Mouse (Mus musculus) cerebellum, adult 2 months (tissue): ENCODE results near the gene Shank3. TPM values are rescaled to one million over a fixed set of nuclear protein-coding genes. Genes with fewer than 3 reads are reported as not detected.

ENCODE experiments used
- DNase-seq, 2 experiments: peaks; one replicate each; pipeline ENCODE4 v3.0.0; 2021
- H3K27ac ChIP-seq: fragments of 200-500 bp; 2 replicates; pipeline ENCODE4 v1.5.1; 2012; ENCODE audit warnings: low read length, control low read depth, inconsistent platforms; ENCODE audit not compliant: insufficient read depth
- H3K27me3 ChIP-seq: fragments of 200-500 bp; 2 replicates; pipeline ENCODE4 v1.6.1; 2012; ENCODE audit warnings: inconsistent platforms, mild to moderate bottlenecking, low read length, moderate library complexity; ENCODE audit not compliant: control insufficient read depth, insufficient read depth
- H3K4me1 ChIP-seq: fragments of 200-500 bp; 2 replicates; pipeline ENCODE4 v1.6.1; 2011; ENCODE audit warnings: low read length; ENCODE audit not compliant: control insufficient read depth, insufficient read depth
- H3K4me3 ChIP-seq: fragments of 200-500 bp; replicated peaks from 2 replicates; pipeline ENCODE3; 2011; ENCODE audit warnings: mild to moderate bottlenecking, low read depth, low read length, control low read depth; ENCODE audit not compliant: insufficient read depth
- CTCF ChIP-seq: fragments of 200-500 bp; IDR thresholded peaks from 2 replicates; pipeline ENCODE4 v1.5.1; 2011; ENCODE audit warnings: low read depth, mild to moderate bottlenecking, control low read depth, low read length, moderate library complexity, borderline replicate concordance; ENCODE audit not compliant: insufficient read depth
- POLR2A ChIP-seq: fragments of 200-500 bp; IDR thresholded peaks from 2 replicates; pipeline ENCODE4 v1.6.1; 2011; ENCODE audit warnings: low read length, control low read depth, borderline replicate concordance; ENCODE audit not compliant: insufficient read depth
- WGBS: fragments of 180-500 bp; shearing (Covaris S2); methylation state at CpG from one replicate; pipeline ENCODE4 v1.1.7; 2018; 5-methylcytosine and 5-hydroxymethylcytosine counted together
- polyA plus RNA-seq: library from polyadenylated mRNA; depleted of rRNA; stranded (reverse); fragments of >200 nt; gene quantifications from 2 replicates; pipeline ENCODE4 v1.2.3, GENCODE M21; 2012

The Shank3 gene
- polyA plus RNA-seq, 1 experiment = 84.7 TPM

GRCm38 (mm10) chr15:89498049-89498960, 1.1 kb upstream of the Shank3 start:
- H3K4me3 ChIP-seq = peak overlapping the region; percentile 75
- TF ChIP-seq POLR2A = no peak
- H3K4me1 ChIP-seq = peaks cover 7% of the 10 kb centered on the region; the same call in 1 of the 2 replicates
- H3K27ac ChIP-seq = no peak overlapping the region; the same call in 1 of the 2 replicates
- peak; percentile 66 for DNase-seq
- 8% methylated on average over 41 of the region's 41 CpGs for WGBS
- no peaks in the 10 kb centered on the region for H3K27me3 ChIP-seq

- no peak overlapping the region for H3K27ac ChIP-seq
- DNase-seq = peak in 1 of 2 experiments; percentile 58
- no peak for TF ChIP-seq CTCF
- peaks cover 7% of the 10 kb centered on the region; the same call in 1 of the 2 replicates for H3K4me1 ChIP-seq
- no peaks in the 10 kb centered on the region for H3K27me3 ChIP-seq
- peak overlapping the region; percentile 63 for H3K4me3 ChIP-seq
- WGBS = 1% methylated on average over 54 of the region's 60 CpGs
Measured at GRCm38 (mm10) chr15:89499784-89500220, 379 bp downstream of the Shank3 start.

- Histone ChIP-seq H3K4me1 (peaks cover 7% of the 10 kb centered on the region; the same call in 1 of the 2 replicates), H3K4me3 (peak overlapping the region; percentile 63), H3K27me3 (no peaks in the 10 kb centered on the region), H3K27ac (no peak overlapping the region)
- DNase-seq = peak; percentile 47 to 62
- under 1% methylated on average over 35 of the region's 35 CpGs for WGBS
- TF ChIP-seq POLR2A (no peak), CTCF (no peak)
Measured at GRCm38 (mm10) chr15:89500221-89500791, 883 bp downstream of the Shank3 start.

DNA sequence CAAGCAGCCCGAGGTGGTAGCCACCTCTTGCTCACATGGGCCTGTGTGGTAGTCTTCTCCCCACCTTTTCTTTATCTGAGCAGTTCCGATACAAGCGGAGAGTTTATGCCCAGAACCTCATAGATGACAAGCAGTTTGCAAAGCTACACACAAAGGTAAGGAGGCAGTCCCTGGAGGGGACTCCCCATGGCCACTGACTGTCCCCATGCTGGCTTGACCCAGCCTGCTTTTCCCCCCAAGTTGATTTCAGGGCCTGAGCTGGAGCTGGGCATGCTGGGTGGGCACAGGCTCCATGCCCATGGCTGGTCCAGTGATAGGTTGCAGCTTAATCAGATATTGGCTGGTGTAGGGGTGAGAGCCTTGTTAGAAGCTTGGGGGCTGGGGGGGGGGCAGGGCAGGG, 1.9 kb downstream of the Shank3 start:
- H3K27me3 ChIP-seq = no peaks in the 10 kb centered on the region
- 93% methylated on average over 3 of the region's 3 CpGs for WGBS
- peaks cover 7% of the 10 kb centered on the region; the same call in 1 of the 2 replicates for H3K4me1 ChIP-seq
- DNase-seq = no peak
- H3K4me3 ChIP-seq = no peak overlapping the region
- no peak for TF ChIP-seq POLR2A
- no peak for TF ChIP-seq CTCF
- no peak overlapping the region for H3K27ac ChIP-seq

DNA sequence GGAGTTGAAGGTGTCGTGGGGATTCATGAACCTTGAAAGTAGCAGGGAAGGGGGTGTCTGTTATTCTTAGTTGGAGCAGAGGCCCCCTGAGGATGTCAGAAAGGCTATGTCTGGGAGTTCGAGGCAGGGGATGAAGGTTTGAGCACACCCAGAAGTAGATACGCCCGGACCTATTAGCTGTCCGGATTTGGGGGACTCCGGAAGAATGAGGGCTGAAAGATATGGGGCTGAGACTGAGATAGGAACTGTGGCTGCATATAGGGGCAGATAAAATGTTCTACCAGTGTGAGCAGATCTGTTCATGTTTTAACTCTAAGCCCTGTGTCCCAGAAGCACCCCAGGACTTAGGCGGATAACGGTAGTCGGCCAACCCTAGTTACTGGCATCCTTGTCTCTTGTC, 5.4 kb downstream of the Shank3 start:
- Histone ChIP-seq H3K27ac (no peak overlapping the region), H3K4me3 (no peak overlapping the region), H3K4me1 (no peaks in the 10 kb centered on the region), H3K27me3 (no peaks in the 10 kb centered on the region)
- DNase-seq = no peak
- TF ChIP-seq CTCF (no peak), POLR2A (no peak)
- WGBS = 95% methylated on average over 9 of the region's 9 CpGs

DNA sequence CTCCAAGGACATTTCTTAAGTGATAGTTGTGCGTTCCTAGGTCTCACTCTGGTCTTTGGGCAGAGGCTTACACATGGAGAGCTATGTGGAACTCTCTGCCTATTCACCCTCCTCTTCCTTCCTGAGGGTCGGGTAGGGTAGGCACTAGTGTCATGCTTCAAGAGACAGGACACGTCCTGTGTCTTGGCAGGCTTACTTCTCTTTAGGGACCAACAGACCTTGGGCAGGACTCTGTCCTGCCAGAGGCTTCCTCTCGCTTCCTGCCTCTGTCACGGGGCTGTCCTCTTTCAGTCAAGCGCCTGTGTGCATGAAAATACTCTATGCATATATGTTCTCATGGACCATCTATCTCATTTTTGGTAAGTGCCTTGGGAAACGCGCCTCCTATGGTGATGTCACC, 8.3 kb downstream of the Shank3 start:
- DNase-seq = no peak
- Histone ChIP-seq H3K4me3 (no peak overlapping the region), H3K27ac (no peak overlapping the region), H3K4me1 (no peaks in the 10 kb centered on the region), H3K27me3 (no peaks in the 10 kb centered on the region)
- 87% methylated on average over 8 of the region's 8 CpGs for WGBS
- no peak for TF ChIP-seq CTCF
- TF ChIP-seq POLR2A = no peak

DNA sequence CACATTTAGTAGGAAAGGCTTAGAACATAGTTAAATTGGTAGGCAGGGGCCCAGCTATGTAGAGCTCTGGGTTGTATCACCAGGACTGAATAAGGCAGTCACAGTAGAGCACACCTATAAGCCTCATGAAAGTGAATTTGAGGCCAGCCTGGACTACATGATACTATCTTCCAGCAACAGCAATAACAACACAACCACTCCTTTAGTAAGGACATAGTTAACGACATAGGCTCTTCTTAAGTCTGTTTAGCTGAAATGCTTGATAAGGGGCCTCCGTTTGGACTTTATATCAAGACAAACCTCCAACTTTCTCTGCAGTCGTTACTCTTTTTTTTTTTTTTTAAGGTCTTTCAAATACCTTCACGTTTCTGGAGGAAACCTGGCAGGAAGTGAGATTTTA, 13.3 kb downstream of the Shank3 start:
- no peak for TF ChIP-seq CTCF
- WGBS = 88% methylated on average over 4 of the region's 4 CpGs
- H3K27me3 ChIP-seq = no peaks in the 10 kb centered on the region
- H3K4me3 ChIP-seq = no peak overlapping the region
- no peak for DNase-seq
- H3K4me1 ChIP-seq = no peaks in the 10 kb centered on the region
- no peak overlapping the region for H3K27ac ChIP-seq

DNA sequence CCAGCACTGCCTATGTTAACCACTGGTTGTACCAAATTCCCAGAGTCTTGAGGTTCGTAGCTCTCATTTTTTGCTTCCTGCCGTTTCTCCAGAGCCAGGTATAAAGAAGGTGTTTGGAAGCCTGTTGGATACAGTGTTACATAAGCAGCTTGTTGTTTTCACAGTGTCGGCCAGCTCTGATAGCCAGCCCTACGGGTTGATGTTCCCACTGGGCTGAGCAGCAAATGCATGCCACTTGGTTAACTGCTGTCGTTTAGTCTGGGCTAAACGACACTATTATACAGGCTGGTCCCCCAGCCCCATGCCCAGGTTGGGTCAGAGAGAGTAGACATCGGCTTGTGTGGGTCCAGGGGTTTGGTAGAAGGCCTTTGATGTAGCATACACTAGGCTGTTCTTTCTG, 22.5 kb downstream of the Shank3 start:
- Histone ChIP-seq H3K27ac (peak overlapping the region; percentile 99), H3K27me3 (no peaks in the 10 kb centered on the region), H3K4me3 (peak overlapping the region; percentile 73), H3K4me1 (peaks cover 26% of the 10 kb centered on the region)
- WGBS = 14% methylated on average over 7 of the region's 7 CpGs
- TF ChIP-seq POLR2A (peak; percentile 37; the same call in 1 of the 2 replicates), CTCF (no peak)
- peak; percentile 74 to 77 for DNase-seq
